Mouse (Mus musculus): ENCODE results near the gene Lemd1.

Lemd1 gene

DNA sequence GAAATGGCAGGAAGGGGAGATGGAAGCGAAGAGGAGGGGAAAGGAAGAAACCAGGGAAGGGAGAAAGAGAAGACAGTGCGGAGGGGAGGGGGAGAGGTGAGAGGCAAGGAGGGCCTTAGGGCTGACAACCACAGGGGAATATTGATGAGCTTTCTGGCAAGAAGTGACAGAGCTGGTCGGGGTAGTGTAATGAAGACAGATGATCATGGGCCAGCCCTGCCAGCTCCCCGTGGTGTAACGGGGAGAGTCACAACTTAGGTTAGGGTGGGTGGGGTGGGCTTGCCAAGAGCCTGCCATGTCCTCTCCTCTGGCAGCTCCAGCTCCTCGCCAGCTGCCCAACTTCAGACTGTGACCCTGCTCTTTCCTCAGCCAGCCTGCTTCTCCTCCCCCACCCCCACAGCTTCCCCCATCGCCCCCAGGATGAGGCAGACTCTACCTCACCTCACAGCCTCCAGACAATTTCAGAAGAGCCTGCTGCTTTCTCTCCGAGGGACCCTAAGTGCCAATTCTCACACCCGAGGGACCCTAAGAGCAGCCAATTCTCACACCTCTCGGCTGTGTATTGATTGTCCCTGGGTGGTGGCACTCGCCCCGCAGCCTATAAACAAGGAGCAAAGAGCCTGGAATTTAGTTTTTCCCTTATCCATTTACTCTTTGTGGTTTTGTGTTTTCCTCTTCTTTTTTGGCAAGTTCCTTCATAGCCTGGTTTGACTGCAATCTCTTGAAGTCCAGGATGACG, 26.3 kb upstream of the Lemd1 start:
- DNase-seq (ENCODE audit: low spot score): no peak

DNA sequence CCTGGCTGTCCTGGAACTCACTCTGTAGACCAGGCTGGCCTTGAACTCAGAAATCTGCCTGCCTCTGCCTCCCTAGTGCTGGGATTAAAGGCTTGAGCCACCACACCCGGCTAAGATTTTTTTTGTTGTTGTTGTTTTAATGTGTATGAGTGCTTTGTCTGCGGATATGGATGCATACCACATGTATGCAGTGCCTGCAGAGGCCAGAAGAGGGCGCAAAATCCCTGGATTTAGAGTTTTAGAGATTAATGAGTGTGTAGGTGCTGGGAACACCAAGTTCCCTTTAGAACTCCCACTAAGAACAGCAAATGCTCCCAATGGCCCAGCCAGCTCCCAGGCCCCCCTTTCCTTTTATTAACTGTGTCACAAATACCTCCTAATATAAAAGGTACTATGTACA, 25.4 kb upstream of the Lemd1 start:
- no peak for DNase-seq (ENCODE audit: low spot score)

DNA sequence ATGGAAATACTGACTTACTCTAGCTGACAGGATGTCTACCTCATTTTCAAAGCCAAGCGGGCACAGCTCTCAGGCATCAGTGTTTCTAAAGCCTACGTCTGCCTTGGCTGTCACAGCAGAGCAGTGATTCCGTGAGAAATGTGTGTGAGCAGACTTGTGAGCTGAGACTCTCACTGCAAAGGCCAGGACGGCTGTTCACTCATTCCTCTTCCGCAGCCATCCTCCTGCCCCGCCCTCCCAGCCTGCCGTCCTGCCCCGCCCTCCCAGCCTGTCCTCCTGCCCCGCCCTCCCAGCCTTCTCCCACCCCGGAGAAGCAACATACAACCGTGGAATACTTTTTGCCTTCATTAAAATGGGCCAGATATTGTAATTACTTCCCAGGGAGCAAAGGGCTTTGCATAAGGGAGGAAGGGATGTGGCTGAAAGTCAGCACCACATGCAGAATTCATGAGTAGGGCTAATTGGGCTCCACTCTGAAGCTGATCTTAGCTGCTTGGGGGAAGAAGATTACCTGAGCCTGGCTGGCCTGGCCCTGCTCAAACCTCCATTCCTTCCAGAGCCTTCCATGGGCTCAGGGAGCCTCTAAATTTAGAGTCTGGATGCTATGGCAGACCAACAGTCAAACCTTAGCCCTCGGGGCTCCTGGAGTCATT, 23.0 kb upstream of the Lemd1 start:
- no peak for DNase-seq (ENCODE audit: low spot score)

DNA sequence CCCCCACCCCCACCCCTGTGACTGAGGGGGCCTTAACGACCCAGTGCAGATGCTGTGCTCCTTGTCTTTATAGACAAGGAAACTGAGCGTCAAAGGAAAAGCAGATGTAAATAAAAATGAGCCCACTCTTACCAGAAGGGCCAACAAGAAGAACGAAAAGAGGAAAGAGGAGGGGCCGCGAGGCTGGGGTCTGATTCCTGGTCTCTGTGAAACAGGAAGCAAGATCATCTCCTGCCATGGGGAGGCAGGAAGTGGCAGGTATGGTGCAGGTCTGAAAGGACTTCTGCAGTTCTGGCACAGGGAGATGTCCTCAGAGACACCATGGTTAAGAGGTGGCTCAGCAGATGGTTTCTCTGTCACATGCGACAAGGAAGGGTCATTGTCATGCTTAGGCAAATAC, 20.5 kb upstream of the Lemd1 start:
- DNase-seq (ENCODE audit: low spot score): no peak

DNA sequence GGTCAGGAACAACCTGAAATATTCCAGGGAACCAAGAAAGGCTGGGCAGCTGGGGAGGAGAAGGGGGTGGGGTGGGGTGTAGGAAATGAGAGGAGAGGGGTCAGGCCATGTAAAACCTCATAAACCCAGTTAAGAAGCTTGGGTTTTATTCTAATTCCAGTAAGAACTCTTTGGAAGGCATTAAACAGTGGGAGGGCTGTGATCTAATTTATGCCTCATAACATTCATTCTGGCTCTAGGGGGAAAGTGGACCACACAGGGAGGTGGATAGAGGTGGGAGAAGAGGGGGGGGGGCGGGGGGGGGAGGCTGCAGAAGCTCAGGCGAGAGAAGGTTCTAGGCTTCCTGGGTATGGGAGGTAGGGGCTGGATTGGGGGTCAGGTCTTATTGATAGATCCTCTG, 19.6 kb upstream of the Lemd1 start:
- no peak for DNase-seq (ENCODE audit: low spot score)

DNA sequence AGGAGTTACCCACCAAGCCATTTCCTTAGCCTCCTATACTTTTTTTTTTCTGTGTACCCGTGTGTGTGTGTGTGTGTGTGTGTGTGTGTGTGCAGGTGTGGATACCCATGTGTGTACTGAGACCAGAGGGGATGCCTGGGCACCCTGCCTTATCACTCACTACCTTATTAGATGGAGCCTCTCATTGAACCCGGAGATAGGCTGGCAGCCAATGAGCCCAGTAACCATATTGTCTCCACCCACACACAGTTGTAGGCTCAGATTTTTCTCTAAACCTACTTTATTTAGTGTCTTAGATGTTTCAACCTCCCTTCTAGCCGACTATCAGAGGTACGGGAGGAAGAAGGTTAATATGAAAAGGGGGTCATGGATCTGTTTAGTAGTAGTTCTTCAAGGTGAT, 4.9 kb upstream of the Lemd1 start:
- no peak for DNase-seq (ENCODE audit: low spot score)

DNA sequence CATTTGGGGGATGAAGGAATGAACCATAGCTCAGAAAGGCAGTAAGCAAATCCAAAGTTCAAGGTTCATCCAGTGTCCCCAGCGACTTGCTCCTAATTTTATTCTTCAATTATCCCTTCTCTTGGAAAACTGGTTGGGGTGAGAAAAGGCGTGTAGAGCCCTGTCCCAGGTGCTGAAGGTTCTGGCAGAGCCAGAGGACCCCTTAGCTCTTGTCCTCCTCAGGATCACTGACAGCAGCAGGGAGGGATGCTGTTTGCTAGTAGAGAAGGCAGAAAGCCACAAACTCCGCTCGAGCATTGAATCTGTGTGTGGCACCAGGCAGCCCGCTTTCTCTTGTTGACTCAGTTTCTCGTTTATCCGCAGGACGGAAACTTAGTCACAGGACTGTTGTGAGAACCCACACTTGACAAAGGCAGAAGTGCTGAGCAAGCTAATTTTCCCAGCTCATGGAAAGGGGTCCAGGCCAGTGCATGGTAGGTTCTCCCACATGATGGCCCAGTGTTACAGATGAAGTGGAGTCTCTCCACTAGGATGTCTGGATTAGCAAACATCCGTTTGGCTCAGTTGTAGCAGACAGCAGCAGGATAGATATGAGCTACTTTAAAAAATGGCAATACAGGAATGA, 2.7 kb upstream of the Lemd1 start:
- no peak for DNase-seq (ENCODE audit: low spot score)

DNA sequence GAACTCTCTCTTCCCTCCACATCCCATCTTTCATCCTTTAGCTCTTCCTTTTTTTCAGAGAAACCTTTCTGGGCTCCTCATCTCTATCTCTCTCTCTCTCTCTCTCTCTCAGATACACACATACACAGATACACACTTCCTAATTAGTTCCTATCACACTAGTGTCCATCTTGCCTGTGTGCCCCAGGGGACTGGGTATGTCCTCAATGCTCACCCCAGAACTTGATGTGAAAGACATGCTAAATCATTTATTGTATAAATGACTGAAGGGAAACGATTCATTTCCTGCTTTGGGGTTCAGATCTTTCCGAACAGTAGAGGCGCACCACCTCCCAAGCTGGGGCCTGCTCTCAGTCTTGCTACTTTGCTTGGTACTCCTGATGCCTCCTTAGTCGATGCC, 2.0 kb upstream of the Lemd1 start:
- DNase-seq (ENCODE audit: low spot score): no peak

DNA sequence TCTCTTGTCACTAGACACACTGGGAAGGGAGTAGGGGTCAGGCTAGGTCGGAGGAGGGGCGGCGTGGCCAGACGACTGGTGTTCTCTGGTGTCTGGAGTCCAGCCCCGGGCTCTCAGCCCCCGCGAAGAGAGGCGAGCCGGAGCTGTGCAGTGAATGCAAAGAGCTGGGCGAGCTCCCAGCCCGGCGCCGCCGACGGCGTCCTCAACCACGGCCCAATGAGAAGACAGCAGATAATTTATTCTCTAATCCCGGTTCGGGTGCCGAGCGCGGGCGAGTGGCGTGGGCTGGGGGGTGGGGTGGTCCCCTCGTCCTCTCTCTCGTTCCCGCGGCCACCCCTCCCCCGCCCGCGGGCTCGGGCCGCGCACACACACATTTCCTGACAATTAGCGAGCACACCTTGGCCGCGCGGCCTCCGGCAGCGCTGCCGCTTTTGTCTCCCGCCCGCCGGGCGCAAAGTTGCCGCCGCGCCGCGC, 1.2 kb upstream of the Lemd1 start:
- DNase-seq (ENCODE audit: low spot score): no peak

DNA sequence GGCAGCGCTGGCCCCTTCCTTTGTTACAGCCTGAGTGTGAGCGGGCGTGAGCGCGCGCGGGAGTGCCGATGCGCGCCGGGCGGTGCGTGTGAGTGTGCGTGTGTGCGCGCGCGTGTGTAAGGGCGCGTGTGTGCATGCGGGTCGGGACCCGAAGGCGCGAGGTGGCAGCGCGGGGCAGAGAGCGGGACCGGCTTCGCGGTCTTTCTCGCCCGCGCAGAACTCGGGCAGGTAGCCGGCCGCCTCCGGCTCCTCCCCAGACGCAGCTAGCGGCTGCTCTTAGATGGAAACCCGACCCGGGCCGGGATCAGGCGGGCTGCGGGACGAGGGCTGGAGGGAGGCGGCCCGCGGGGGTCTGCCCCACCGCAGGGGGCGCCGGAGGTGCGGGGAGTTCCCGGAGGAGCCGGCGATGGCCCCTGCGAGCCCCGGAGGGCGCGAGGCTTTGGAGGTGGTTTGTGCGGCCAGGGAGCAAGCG, 574 bp upstream of the Lemd1 start:
- DNase-seq (ENCODE audit: low spot score): no peak

DNA sequence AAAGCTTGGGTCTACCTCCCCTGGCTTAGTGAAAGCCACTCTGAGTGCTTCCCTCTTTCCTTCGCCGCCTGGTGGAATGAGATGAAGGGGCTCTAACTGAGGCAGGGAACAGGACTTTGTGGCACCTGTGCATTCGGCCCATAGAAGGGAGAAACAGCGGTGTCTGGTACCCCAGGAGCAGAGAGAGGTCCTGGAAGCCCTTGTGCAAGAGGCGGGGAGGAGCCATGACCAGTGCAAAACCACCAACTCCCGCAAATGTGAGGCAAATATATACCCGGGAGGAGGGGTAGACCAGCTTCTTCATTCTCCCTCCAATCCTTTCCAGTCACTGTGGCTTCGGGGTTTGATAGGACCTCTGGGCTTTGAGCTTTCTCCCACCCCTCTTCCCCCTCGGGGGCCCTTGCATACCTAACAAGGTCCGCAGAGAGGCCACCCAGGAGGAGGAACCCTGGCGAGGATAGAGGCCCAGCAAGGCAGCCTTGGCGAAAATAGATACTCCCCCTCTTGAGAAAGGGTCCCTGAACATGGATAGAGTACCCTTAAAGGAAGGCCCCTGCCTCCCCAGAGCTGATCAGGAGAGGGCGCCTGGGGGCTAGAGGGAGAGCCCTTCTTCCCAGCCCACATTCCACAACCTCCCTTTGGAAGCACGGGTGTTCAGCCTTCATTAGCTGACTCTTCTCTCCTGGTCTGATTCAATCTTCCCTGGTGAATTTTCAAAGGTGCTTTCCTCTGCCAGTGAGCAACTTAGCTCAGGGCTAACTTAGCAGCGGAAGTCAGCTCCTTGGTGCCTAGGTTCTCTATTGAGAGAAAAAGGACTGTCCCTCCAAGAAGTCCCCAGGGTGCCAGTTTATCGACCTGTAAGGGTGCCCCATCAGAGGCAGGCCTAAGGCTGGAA, 802 bp downstream of the Lemd1 start:
- no peak for DNase-seq (ENCODE audit: low spot score)

DNA sequence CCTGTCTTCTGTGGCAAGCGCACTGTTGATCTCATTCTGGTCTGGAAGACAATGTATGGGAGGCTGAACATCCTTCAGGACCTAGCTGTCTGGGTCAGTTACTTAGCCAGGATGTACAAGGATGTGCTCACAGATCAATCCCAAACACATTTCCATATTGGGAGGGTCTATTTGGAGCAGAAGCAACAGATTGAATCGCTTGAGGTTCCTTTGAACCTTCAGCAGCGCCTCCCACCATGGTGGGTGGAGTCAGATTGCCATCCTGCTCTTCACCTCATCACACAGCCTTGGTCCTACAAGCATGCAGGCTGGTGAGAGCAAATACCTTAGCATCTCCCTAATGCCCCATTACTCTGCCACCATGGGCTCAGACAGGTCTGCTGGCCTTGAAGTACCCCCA, 2.6 kb downstream of the Lemd1 start:
- DNase-seq (ENCODE audit: low spot score): no peak

DNA sequence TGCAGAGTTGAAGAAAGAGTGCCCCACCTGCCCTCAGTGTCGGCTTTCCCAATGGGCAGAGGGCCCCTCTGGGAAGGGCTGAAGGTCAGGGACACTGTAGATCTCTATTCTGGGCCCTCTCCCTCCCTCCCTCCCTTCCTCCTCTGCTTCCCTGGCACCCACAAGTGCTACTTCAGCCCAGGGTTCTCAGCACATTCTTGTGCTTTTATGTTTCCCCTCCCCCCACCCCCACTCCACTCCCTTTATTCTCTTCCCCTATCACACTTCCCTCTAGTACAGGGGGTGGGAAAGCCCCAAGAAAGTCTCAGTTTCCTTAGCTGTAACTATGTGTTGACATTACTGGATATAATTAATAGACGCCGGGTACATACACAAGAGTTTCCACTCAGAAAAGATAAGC, 3.4 kb downstream of the Lemd1 start:
- no peak for DNase-seq (ENCODE audit: low spot score)

DNA sequence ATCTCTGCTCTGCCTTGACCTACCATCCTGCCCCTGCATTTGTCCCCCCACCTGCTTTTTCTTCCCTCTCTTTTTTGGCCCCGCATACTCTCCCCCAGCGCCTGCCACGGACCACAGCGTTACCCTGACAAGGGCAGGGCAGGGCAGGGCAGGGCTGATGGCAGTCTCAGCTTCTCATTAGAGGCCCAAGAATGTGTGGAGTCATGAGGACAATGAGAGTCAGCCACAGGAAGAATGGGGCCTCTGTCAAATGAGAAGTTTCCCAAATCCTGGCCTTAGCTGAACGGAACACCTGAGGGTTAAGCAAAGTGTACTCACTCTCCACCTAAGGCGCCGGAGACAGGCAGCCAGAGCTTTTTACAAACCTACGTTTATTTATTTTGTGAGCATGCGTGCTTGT, 3.9 kb downstream of the Lemd1 start:
- no peak for DNase-seq (ENCODE audit: low spot score)

DNA sequence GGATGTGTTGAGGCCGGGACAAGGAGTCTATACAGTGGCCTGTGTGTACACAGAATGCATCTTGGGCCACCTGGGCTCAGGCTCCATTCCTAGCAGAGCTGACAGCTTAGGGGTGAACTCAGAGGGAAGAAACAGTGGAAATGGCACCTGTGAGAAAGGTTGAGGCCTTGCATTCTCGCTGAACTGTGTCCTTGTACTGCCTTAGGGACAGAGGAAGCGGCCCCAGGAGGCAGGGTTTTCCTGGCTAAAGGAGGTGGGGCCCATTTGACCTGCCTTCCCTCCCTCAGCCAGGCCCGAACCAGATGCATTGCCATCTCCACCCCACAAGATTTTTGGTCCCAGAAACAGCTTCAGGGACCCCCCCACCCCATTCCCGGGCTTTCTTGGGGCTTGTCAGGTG, 4.5 kb downstream of the Lemd1 start:
- DNase-seq (ENCODE audit: low spot score): no peak

DNA sequence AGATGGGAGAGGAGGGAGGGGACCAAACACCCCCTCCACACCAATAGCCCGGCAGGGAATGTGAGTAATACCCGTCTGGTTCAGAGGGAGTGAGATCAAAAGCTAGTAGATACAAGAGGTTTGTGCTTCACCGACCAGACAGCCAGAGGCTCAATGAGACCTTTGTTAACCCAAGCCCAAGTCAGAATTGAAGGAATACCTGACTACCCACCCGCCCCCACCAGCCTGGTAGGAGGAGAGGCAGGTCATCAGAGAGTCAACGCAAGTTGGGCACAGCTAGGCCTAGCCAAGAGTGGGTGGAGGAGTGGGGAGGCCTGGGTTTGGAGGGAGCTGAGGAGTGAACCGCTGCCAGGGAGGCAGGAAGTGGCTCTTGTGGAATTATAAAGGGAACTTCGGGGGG, 5.1 kb downstream of the Lemd1 start:
- DNase-seq (ENCODE audit: low spot score): peak; percentile 60

DNA sequence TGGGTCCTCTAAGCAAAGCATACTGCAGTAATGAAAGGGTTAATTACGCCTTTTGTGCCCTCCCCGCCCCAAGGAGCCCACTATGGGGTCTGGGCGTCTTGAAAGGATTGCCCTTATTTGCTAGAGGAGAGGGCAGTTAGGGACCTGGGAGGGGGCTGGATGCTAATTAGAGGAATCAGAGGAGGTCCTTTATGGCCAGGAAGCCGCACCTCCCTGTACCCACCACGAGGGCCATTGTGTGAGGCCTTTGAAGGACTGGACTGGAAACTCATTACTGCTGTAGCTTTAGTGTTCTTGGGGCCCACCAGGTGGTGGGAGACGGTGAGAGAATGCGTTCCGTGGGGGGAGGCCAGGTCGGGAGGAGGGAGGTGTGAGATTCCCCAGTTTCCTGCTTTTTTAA, 6.4 kb downstream of the Lemd1 start:
- DNase-seq (ENCODE audit: low spot score): no peak

DNA sequence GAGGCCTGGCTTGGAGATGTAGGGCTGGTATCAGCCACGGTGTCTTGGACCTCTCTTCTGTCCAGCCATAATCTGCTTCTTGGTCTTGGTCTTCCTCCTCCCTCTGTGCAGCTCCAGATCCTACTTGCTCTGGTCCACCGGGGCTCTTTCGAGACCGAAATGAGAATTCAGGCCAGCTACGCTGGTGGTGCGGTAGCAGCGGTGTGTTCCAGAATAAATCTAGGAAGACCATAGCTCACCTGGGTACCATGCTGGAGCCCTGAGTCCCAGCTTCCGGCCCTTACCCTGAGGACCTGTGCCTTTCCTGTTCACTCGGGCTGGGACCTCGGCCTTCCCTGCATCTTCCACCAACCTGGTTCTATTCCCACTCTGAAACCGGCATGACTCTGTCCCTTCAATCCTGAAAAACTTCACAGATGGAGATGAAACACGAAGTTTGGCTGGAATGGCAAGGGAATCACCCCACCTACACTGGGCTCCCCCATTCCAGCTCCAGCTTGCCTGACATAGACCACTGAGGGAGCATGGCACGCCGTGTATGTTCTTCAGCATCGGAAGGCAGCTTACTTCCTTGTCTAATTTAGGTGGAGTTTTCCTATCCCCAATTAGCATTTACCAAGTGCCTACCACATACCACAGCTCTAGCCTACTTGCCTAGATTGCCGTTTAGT, 7.3 kb downstream of the Lemd1 start:
- no peak for DNase-seq (ENCODE audit: low spot score)

DNA sequence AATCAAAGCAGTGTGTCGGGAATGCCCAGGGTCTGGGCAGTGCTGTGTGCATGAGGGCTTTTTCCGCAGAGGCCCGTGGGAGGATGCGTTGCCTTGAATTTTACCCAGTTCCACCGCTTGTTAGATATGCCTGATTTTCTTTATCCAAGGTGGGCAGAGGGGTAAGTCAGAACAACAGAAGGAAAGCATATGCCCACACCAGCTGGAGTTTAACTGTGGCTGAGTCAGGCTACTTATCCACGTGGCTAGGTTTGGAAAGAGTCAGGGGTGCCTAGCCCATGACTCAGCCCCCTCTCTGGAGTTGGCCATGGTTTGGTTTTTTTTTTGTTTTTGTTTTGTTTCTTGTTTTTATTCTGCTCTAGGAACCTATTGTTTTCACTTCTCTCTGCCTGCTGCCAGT, 8.0 kb downstream of the Lemd1 start:
- no peak for DNase-seq (ENCODE audit: low spot score)

DNA sequence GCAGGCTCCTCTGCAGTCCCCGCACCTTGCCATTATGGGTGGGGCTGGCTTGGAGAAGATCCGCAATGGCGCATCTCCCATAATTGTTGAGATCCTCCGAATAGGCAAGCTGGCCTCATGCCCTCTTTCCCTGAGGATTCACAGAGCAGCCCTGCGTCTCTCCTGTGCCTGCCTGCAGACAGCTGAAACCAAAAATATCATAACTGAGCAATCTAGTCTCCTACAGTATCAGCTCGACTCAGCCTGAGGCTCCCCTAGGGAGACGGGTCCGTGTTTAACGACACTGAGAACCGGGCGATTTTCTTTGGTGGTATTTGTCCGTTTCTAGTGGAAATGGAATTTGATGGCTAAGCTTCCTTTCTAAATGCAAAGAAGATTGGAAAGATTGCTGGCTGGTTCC, 8.7 kb downstream of the Lemd1 start:
- DNase-seq (ENCODE audit: low spot score): no peak

DNA sequence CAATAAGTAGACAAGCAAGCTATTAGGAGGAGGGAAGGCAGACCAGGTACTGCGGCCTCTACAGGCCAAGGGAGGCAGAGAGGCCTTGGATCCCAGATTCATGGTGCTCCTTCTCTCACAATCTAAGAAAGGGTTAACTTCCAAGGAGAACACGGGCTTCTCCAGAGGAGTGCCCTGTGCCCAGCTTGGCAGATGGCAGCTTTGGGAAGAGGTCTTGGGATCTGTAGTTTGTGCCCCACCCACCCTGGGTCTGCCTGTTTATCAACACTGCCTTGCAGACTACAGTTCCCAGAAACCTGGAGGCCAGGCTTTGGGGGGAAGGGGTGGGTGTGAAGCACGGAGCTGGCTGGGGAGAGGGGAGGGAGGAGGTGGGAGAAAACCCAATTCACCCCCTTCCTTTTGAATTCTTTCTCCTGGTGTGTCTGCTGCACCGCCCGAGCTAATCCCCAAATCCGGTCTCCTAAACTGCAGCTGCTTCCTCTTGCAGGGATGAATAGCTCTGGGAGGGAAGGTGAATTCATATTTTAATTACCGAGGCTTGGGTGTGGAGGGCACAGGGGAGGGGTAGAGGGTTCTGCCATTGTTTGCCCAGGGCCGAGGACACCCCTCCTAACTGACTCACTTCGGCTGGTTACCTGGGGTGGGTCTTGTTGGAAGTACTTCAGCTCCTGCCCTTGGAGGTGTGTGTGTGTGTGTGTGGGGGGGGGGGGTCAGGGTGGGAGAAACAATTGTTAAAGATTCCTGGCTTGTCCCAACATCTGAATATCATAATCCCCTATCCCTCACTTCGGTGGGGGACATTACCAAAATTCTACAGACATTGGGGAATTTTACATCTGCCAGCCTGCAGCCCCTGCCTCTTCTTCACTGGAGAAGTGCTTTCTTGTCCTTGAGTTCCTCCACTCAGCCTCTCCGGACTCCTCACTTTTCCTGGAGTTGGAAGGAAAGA, 9.6 kb downstream of the Lemd1 start:
- DNase-seq (ENCODE audit: low spot score): peak; percentile 61

Measured in testis, postnatal 14 days (tissue).